Mouse (Mus musculus): ENCODE measurements around the gene Syt5. TPM values are rescaled to one million over a fixed set of nuclear protein-coding genes. Genes with fewer than 3 reads are reported as not detected.
A peak's percentile ranks its signal among the peaks of the same experiment; 100 is the strongest.

Gene Syt5
- total RNA-seq, 1 experiment from 2014 or later, result not detected

DNA sequence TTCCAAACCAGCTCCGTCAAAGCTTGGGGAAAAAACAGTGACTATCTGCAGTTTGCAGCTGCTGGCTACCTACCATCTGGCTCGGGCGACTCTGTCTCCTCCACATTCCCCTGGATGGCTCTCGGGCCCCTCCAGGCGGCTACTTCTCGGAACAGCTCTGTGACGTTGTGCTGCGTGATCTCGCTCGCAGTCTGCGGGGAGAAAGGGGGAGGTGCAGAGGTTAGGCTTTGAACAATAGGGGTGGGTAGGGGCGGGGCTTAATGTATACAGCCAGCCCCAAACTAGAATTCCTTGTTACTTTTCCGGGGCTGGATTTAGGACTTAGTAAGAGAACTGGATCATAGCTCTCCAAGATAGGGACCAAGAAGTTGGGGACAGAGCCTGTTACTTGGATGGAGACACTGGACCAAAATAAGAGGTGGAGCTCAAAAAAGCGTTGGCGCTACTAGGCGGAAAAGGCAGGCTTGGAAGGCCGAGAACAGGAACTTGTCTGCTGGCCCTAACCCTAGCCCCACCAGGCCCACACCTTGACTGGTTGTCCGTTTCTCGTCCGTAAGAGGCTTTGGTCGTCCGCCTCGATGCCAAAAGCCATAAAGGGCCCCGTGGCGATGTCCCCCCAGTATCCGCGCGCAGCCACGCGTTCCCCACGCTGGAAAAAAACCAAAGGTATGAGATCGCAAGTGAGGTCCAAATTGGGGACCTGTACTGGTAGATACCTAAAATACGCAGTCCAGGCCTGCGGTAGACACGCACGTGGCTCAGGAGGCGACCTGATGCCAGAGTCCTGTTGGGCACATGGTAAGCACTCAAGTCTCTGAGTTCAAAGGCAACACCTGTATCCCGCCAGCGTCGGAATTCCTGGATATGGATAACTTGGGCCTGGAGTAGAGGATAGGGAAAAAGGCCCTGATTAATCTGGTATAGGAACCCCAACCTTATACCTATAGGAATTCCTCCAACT lies 20.7 kb downstream of the Syt5 start:
- ATAC-seq (replicated peaks in 1 of 2; ENCODE audit: insufficient read depth in 1 of 2, low FRiP score in 2 of 2, low TSS enrichment in 1 of 2, low read depth in 1 of 2, poor library complexity in 2 of 2, severe bottlenecking in 2 of 2), result peak; percentile 93 to 97

DNA sequence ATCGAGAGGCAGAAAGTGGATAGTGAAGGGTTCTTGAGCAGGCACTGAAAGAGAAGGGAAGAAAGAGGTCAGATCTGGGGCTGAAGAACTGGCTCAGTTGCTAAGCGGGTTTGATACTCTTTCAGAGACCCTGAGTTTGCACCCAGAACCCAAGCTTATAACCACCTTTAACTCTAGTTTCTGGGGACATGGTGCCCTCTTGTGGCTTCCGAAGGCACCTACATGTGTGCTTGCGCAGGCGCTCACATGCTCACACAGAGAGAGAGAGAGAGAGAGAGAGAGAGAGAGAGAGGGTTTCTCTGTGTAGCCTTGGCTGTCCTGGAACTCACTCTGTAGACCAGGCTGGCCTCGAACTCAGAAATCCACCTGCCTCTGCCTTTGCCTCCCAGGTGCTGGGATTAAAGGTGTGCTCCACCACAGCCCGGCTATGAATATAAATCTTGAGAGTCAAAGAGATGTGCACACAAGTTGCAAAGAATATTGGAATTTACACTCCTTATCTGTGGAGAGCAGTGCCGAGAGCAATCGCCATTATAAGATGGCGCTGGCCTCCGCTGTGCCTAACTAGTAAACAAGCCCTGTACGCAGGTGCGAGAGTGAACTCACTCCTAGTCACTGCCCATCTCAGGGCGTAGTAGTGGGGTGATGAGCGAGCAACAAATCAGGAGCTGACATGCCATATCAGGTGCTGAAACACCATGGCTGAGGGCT lies 23.0 kb downstream of the Syt5 start, which contains the start of gene Tnni3:
Gene Tnni3 (minus strand): TSS at position 18 of the 711 bp plus-strand sequence.
- ATAC-seq (replicated peaks in 1 of 2; ENCODE audit: insufficient read depth in 1 of 2, low FRiP score in 2 of 2, low TSS enrichment in 1 of 2, low read depth in 1 of 2, poor library complexity in 2 of 2, severe bottlenecking in 2 of 2), result peak; percentile 28 to 41; a peak in 1 of 4 replicates

DNA sequence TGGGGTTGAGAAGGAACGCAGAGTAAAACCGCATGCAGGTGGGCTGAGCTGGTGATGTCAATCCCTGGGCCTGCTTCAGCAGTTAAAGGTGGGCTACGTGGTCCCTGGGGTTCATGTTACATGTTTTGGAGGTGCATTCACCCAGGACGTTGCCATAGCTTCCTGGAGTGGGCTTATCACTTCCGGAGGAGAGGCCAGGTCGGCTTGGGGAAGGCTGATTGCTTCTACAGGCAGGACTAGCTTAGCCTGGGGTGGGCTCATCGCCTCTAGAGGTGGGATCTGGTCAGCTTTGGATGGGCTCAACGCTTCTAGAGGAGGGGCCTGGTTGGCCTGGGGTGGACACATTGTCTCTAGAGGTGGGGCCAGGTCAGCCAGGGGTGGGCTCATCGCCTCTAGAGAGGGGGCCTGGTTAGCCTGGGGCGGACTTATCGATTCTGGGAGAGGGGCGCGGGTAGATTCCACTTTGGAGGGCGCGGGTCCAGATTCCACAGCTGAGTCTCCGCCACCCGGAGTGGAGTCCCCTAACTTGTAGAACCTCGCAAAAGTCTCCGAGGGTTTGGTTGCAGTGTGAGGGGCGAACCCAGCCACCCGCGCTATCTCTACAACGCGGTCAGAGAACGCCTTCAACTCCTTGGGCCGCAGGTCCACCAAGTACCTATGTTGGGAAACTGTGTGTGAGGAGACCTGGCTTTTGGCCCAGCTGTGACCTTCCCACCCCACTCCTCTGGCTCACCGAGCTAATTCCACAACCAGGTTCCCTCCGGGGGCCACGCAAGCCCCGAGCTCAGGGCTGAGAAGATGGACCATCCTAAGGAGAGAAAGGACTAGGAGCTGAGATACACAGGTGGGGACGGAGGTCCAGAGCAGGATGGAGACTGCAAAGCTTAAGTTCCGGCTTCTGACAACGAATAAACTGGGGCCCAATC lies 23.9 kb downstream of the Syt5 start:
- ATAC-seq (replicated peaks in 1 of 2; ENCODE audit: insufficient read depth in 1 of 2, low FRiP score in 2 of 2, low TSS enrichment in 1 of 2, low read depth in 1 of 2, poor library complexity in 2 of 2, severe bottlenecking in 2 of 2), result no peak

DNA sequence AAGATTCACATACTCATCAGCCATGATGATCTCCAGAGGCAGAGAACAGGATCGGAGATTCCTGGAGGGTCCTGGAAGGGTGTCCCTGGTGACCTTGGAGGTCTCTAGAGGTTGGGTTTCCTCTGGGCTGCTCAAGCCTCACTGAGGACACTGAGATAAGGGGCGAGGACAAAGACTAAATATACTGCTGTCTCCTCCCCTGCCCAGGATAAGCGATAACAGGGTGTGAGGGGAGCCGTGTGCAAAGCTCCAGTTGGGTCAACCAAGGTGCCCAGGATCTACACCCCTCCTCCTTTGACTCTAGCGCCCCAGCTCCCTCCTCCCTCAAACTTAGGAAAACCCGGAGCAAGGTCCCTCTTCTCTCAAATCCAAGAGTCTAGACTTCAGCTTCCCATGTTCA lies 25.0 kb downstream of the Syt5 start:
- ATAC-seq (replicated peaks in 1 of 2; ENCODE audit: insufficient read depth in 1 of 2, low FRiP score in 2 of 2, low TSS enrichment in 1 of 2, low read depth in 1 of 2, poor library complexity in 2 of 2, severe bottlenecking in 2 of 2), result no peak

DNA sequence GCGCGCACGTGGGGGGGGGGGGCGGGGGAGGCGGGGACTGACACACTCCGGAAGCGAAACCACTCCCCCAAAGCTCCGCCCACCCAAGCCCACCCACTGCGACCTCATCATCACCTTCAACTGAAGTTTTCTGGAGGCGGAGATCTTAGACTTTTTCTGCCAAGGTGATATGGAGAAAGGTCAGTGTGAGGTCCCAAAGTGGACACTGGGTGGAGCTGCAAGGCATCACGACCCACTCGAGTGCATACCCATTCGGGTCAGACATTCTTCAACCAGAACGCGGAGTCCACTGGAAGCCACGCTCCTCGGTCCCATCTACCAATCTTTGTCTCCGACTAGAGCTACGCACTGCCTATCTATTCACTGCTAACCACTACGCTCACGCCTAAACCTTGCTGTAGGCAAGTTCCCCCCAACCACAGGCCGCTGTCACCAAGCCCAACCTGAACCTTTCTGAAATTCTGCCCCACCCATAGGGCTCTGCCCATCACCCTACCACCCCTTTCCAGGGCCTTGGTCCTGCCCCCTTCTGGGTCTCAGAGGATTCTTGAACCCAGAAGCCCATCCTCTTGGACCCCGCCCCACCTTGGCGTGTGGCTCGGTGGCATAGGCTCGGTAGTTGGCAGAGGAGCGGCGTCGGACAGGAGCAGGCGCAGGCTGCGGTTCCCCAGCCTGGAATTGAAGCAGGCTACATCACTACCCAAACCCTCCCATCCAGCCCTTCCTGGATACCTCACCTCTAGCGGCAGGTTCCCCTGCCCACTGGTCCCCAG lies 25.9 kb downstream of the Syt5 start:
- no peak for ATAC-seq (replicated peaks in 1 of 2; ENCODE audit: insufficient read depth in 1 of 2, low FRiP score in 2 of 2, low TSS enrichment in 1 of 2, low read depth in 1 of 2, poor library complexity in 2 of 2, severe bottlenecking in 2 of 2)

DNA sequence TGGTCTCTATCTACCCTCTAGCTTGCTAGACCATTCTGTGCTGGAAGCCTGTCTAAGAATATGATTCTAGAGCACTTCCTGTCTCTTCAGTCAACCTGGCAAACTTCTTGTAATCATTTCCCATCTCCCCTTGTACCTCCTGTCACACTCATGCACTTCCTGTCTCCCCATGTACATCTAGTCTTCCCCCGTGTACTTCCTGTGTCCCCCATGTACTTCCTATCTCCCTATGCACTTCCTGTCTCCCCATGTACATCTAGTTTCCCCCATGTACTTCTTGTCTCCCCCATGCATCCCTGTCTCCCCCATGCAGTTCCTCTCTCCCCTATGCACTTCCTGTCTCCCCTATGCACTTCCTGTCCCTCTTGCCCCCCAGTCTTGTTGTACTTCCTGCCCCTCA lies 28.9 kb downstream of the Syt5 start:
- ATAC-seq (replicated peaks in 1 of 2; ENCODE audit: insufficient read depth in 1 of 2, low FRiP score in 2 of 2, low TSS enrichment in 1 of 2, low read depth in 1 of 2, poor library complexity in 2 of 2, severe bottlenecking in 2 of 2), result no peak

DNA sequence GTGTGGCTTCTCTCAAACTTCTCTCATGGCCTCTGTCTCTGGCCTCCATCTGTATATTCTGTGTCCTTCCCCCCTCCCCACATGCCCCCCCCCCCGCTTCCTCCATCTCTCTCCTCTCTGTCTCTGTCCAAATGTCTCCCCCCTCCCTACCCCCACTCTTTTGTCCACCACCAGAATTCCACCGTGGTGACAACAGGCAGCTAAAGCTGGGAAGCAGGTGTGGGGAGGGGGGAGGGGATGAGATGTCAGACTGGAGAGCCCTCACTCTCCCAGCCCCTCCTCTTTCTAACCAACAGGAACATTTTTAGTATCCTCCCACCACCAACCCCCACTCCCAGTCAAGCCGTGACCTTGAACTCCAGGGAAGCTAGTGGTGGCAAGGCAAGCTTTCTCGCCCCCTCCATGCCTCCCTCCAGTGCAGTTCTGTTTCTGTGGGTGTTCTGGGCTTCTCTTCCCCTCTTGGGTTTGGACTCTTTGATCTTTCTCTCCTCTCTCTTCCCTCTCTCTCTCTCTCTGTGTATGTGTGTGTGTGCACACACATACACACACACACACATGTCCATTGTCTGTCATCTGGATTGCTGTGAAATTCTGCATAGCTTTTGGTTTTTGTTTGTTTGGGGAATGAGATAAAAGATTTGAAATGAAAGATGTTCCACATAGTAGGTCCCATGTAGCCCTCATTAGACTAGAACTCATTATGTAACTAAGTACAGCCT lies 30.9 kb downstream of the Syt5 start, which contains the start of gene Tnnt1:
Gene Tnnt1 (minus strand): TSS at position 51 of the 719 bp plus-strand sequence.
- no peak for ATAC-seq (replicated peaks in 1 of 2; ENCODE audit: insufficient read depth in 1 of 2, low FRiP score in 2 of 2, low TSS enrichment in 1 of 2, low read depth in 1 of 2, poor library complexity in 2 of 2, severe bottlenecking in 2 of 2)

DNA sequence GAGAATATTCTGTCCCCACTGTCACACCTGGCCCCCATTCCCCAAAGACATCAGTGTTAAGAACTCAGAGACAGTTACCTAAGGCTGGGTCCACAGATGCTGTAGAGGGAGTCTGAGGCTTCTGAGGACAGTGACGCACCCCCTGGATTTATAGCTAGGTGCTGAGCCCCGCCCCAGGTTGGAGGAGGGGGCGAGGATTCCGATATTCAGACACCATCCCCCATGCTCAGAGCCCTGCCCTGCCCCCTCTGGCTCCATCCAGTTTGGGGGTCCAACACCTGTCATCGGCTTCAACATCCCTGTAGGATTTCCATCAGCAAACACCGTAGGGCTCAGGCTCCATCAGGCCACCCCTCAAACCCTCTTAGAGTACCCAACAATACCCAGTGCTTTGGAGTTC lies 31.5 kb downstream of the Syt5 start:
- no peak for ATAC-seq (replicated peaks in 1 of 2; ENCODE audit: insufficient read depth in 1 of 2, low FRiP score in 2 of 2, low TSS enrichment in 1 of 2, low read depth in 1 of 2, poor library complexity in 2 of 2, severe bottlenecking in 2 of 2)

DNA sequence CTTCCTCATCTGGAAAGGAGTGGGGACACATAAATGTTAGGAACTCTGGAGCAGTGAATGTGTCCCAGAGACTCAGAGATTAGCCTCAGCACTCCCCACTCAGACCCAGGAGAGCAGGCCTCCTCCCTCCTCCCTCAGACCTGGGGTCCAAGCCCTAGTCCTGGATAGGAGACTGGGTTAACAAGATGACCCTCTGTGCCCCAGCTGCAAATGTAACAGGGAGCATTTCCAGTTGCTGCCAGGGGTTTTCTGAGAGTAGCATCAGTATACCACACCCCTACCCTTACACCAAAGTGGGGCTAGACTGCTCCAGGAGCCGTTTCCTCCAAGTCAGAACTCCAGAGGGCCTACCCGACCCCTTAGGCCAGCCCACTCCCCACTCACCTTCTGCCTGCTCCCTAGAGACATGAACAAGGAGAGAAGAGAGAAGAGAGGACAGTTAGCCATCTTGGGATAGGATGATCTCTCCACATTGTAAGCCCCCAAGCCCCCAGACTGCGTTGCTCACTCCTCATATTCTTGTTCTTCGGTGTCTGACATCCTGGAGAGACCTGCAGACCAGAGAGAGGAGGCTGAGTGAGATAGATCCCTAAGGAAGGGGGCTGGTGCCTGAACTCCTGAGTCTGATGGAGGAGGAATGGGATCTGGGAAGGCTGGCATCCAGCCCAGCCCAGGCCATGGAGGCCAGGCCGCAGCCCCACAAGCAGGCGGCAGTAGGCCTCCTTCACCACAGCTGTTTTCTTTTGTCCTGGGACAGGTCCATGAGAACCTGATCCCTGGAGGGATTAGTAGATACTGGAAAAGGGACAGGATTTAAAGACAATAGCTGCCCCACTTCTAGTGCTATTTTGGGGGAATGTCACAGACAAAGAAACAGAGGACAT lies 33.3 kb downstream of the Syt5 start:
- ATAC-seq (replicated peaks in 1 of 2; ENCODE audit: insufficient read depth in 1 of 2, low FRiP score in 2 of 2, low TSS enrichment in 1 of 2, low read depth in 1 of 2, poor library complexity in 2 of 2, severe bottlenecking in 2 of 2), result no peak

DNA sequence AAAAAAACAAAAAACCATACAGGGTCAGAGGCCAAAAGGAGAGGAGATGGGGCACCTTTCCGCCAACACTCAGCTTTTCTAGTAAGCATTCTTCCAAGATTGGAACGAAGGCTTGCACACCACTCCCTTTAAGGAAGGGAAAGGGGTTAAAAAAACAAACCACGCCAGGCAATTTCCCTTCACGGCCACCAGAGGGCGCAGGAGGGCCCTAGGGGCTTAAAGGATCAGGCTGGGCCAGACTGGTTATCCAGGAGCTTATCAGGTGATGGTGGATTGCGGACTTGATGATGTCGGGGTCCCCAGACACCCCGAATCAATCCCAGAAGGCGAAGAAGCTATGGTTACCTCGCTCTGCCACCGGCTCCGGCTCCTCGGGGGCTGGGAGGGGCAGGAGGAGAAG lies 34.1 kb downstream of the Syt5 start:
- ATAC-seq (replicated peaks in 1 of 2; ENCODE audit: insufficient read depth in 1 of 2, low FRiP score in 2 of 2, low TSS enrichment in 1 of 2, low read depth in 1 of 2, poor library complexity in 2 of 2, severe bottlenecking in 2 of 2), result peak; percentile 58 to 62; a peak in 2 of 4 replicates

DNA sequence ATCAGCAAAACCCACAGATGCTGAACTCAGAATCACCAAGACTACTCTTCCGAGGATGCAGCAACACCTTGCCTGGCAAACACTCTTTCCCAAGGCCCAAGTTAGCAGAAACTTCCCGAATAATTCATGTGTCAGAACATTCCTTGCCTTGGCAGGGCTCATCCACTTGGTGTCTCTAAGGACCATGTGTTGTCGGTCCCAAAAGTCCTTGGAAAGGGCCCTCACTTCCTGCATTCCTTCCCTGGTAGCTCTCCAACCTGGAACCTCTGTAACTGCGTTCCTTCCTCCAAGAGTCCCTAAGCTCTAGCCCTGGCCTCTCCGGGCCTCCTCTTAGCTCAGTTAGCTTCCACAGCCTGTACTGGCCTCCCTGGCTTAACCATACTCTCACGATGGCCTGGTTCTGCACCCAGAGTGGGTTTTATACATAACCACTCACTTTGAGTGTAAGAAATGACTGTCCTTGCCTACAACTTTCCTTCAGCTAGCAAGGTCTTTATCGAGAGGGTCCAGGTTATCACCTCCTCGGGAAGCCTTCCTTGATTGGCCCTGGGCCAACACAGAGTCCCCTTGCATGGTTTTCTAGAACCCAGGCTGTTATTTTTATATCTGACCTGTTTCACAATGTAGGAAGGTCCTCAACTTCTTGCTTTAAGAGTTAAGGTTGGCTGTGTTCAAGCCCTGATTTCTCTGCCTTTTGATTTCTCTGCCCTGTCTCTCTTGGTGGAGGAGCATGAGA lies 35.7 kb downstream of the Syt5 start:
- ATAC-seq (replicated peaks in 1 of 2; ENCODE audit: insufficient read depth in 1 of 2, low FRiP score in 2 of 2, low TSS enrichment in 1 of 2, low read depth in 1 of 2, poor library complexity in 2 of 2, severe bottlenecking in 2 of 2), result no peak

DNA sequence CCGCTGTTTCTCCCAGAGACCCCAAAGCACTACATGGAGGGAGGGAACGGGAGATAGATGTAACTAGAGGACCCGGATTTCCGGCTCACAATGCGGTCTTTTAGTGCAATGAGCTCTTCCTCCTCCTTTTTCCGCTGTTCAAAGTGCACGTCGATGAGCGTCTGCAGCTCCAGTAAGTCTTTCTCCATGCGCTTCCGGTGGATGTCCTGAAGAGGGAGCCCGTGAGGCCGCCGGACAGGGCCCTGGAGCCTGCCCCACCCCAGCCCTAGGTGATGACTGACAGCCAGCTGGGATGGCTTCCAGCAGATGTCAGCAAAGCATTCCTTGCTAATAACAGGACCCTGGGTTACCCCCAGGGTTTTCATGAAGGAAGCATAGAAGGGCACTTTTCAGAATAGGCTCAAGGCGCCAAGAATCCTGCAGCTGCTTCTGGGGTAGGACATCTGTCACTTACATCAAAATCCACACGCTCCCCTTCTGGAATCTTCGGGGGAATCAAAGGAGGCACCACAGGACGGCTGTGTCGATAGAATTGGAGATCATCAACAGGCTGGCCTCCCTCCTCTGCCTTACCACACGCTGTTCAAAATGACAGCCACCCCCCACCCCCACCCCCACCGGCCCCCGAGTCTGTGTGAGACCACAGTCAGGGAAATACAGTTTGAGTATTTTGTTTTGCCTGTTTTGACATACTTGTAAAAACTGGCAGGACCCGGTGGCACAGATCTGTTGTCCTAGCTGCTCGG lies 37.3 kb downstream of the Syt5 start:
- ATAC-seq (replicated peaks in 1 of 2; ENCODE audit: insufficient read depth in 1 of 2, low FRiP score in 2 of 2, low TSS enrichment in 1 of 2, low read depth in 1 of 2, poor library complexity in 2 of 2, severe bottlenecking in 2 of 2), result peak; percentile 84 to 86

DNA sequence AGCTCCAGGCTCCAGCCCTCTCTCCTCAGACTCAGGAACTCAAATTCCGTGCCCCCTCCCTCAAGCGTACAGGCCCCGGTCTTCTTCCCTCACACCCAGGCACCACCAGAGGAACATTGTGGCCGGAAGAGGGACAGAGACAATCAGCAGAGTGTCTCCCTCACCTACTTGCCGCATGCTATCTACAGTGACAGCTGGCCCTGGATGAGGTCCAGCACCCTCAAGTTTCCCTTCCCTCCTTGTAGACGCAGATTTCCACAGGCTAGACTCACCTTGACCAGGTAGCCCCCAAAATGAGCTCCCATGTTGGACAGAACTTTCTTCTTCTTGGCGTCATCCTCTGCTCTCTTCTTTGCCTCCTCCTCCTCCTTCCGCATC lies 38.6 kb downstream of the Syt5 start:
- ATAC-seq (replicated peaks in 1 of 2; ENCODE audit: insufficient read depth in 1 of 2, low FRiP score in 2 of 2, low TSS enrichment in 1 of 2, low read depth in 1 of 2, poor library complexity in 2 of 2, severe bottlenecking in 2 of 2), result no peak

DNA sequence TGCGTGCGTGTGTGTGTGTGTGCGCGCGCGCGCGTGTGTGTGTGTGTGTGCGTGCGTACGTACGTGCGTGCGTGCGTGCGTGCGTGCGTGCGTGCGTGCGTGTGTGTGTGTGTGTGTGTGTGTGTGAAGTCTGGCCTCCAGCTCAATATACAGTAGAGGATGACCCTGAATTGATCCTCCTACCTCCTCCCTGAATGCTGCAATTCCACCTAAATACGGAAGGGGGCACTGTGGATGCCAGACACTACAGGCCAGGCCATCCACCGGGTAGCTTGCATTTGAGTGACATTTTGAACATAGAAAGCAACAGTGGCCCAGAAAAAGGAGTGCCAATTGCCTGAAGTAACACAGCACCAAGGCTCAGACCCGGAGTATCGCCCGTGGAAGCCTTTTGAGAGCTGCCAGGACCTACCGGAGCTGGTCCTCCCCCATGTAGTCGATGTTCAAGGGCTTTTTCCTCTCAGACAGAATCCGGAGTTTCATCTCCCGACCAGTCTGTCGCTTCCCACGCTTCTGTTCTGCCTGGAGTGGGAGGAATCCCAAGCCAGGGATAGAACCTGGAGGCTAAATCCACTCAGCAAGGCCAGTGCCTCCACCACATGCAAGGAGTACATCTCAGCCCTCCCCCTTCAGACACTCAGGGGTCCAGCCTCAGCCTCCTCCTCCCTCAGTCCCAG lies 39.1 kb downstream of the Syt5 start:
- no peak for ATAC-seq (replicated peaks in 1 of 2; ENCODE audit: insufficient read depth in 1 of 2, low FRiP score in 2 of 2, low TSS enrichment in 1 of 2, low read depth in 1 of 2, poor library complexity in 2 of 2, severe bottlenecking in 2 of 2)
